Mouse (Mus musculus): Measurements from ENCODE around the gene Dbndd2. TPM values are rescaled to one million over a fixed set of nuclear protein-coding genes. Genes with fewer than 3 reads are reported as not detected.

The Dbndd2 gene
- total and polyA plus RNA-seq, 3 experiments = 6.9 to 11.9 TPM; not detected in 1

- no peaks in the 10 kb centered on the region for H3K36me3 ChIP-seq (ENCODE audit: control insufficient read depth in 1 of 2, insufficient read depth in 2 of 2, low read length in 2 of 2)
- no peak for TF ChIP-seq USF1 (IDR thresholded peaks at IDR 0.05; ENCODE audit: low read depth, low read length)
- TF ChIP-seq ETS1 (IDR thresholded peaks at IDR 0.05; ENCODE audit: low read depth, low read length) = no peak
- no peak for TF ChIP-seq SMC3 (IDR thresholded peaks at IDR 0.05; ENCODE audit: low read depth, low read length)
- no peak for TF ChIP-seq USF2 (IDR thresholded peaks at IDR 0.05; ENCODE audit: borderline replicate concordance in 1 of 2, insufficient read depth in 1 of 2, low read depth in 1 of 2, low read length in 2 of 2)
- no peak for TF ChIP-seq POLR2AphosphoS5 (IDR thresholded peaks at IDR 0.05; ENCODE audit: borderline replicate concordance, low read depth, low read length)
- TF ChIP-seq ZMIZ1 (IDR thresholded peaks at IDR 0.05; ENCODE audit: low read depth, low read length) = no peak
- TF ChIP-seq TAL1 (IDR thresholded peaks at IDR 0.05; ENCODE audit: low read length) = no peak
- TF ChIP-seq GABPA (IDR thresholded peaks at IDR 0.05; ENCODE audit: low read depth, low read length) = no peak
- no peak for TF ChIP-seq BHLHE40 (IDR thresholded peaks at IDR 0.05; ENCODE audit: borderline replicate concordance, low read depth, low read length)
- TF ChIP-seq ZNF384 (IDR thresholded peaks at IDR 0.05; ENCODE audit: low read depth, low read length) = no peak
- no peak for TF ChIP-seq CHD1 (IDR thresholded peaks at IDR 0.05; ENCODE audit: low read depth, low read length)
- TF ChIP-seq MEF2A (IDR thresholded peaks at IDR 0.05; ENCODE audit: extremely low read depth, insufficient replicate concordance, low read depth, low read length, poor library complexity, severe bottlenecking) = no peak
- TF ChIP-seq MXI1 (IDR thresholded peaks at IDR 0.05; ENCODE audit: low read depth, low read length) = no peak
- TF ChIP-seq POLR2A (IDR thresholded peaks at IDR 0.05; ENCODE audit: control insufficient read depth in 1 of 2, insufficient read depth in 1 of 2, low read depth in 1 of 2, low read length in 2 of 2, poor library complexity in 1 of 2) = no peak
- TF ChIP-seq NRF1 (IDR thresholded peaks at IDR 0.05; ENCODE audit: insufficient read depth, low read depth, low read length, poor library complexity, severe bottlenecking) = no peak
- TF ChIP-seq MYC (IDR thresholded peaks at IDR 0.05; ENCODE audit: low read depth, low read length) = no peak
- H3K79me2 ChIP-seq (ENCODE audit: control insufficient read depth, insufficient read depth, low read length, poor library complexity) = no peaks in the 10 kb centered on the region
- no peaks in the 10 kb centered on the region for H3K9me3 ChIP-seq (replicated peaks; ENCODE audit: insufficient read depth, low read length)
- H3K9ac ChIP-seq (ENCODE audit: control insufficient read depth, low read depth, low read length, poor library complexity, severe bottlenecking) = no peak overlapping the region
- H3K4me1 ChIP-seq (ENCODE audit: control insufficient read depth in 1 of 2, insufficient read depth in 2 of 2, low read length in 2 of 2) = no peaks in the 10 kb centered on the region
- no peak overlapping the region for H3K27ac ChIP-seq (ENCODE audit: control insufficient read depth, low read depth, low read length)
- DNase-seq (ENCODE audit: low read depth, low spot score) = no peak
- H3K27me3 ChIP-seq (ENCODE audit: control insufficient read depth in 1 of 2, insufficient read depth in 2 of 2, low read length in 2 of 2) = peaks cover 11 to 21% of the 10 kb centered on the region in 2 experiments
- no peak overlapping the region for H3K4me3 ChIP-seq (ENCODE audit: control insufficient read depth in 1 of 2, insufficient read depth in 1 of 2, low read depth in 2 of 2, low read length in 2 of 2)
Measured at GRCm38 (mm10) chr2:164436961-164437360, 48.9 kb upstream of the Dbndd2 start.

GRCm38 (mm10) chr2:164437710-164438109 is 48.2 kb upstream of the Dbndd2 start:
- no peaks in the 10 kb centered on the region for H3K79me2 ChIP-seq (ENCODE audit: control insufficient read depth, insufficient read depth, low read length, poor library complexity)
- H3K27ac ChIP-seq (ENCODE audit: control insufficient read depth, low read depth, low read length) = no peak overlapping the region
- no peak overlapping the region for H3K4me3 ChIP-seq (ENCODE audit: control insufficient read depth in 1 of 2, insufficient read depth in 1 of 2, low read depth in 2 of 2, low read length in 2 of 2)
- H3K27me3 ChIP-seq (ENCODE audit: control insufficient read depth in 1 of 2, insufficient read depth in 2 of 2, low read length in 2 of 2) = peaks cover 11 to 21% of the 10 kb centered on the region in 2 experiments
- no peak for TF ChIP-seq USF1 (IDR thresholded peaks at IDR 0.05; ENCODE audit: low read depth, low read length)
- TF ChIP-seq SIN3A (IDR thresholded peaks at IDR 0.05; ENCODE audit: low read length) = no peak
- TF ChIP-seq NELFE (IDR thresholded peaks at IDR 0.05; ENCODE audit: low read depth, low read length) = no peak
- TF ChIP-seq CTCF (IDR thresholded peaks at IDR 0.05 in 2 of 3, conservative IDR thresholded peaks at IDR 0.05 in 1 of 3; ENCODE audit: control insufficient read depth in 1 of 3, insufficient read depth in 1 of 3, low read depth in 2 of 3, low read length in 3 of 3, poor library complexity in 1 of 3, severe bottlenecking in 1 of 3) = no peak
- TF ChIP-seq MAZ (IDR thresholded peaks at IDR 0.05; ENCODE audit: low read depth, low read length) = no peak
- TF ChIP-seq ZMIZ1 (IDR thresholded peaks at IDR 0.05; ENCODE audit: low read depth, low read length) = no peak
- TF ChIP-seq TBP (IDR thresholded peaks at IDR 0.05; ENCODE audit: low read depth, low read length) = no peak
- no peak for TF ChIP-seq BHLHE40 (IDR thresholded peaks at IDR 0.05; ENCODE audit: borderline replicate concordance, low read depth, low read length)
- TF ChIP-seq USF2 (IDR thresholded peaks at IDR 0.05; ENCODE audit: borderline replicate concordance in 1 of 2, insufficient read depth in 1 of 2, low read depth in 1 of 2, low read length in 2 of 2) = no peak
- no peak for TF ChIP-seq GABPA (IDR thresholded peaks at IDR 0.05; ENCODE audit: low read depth, low read length)
- no peak for TF ChIP-seq E2F4 (IDR thresholded peaks at IDR 0.05; ENCODE audit: borderline replicate concordance, low read depth, low read length)
- no peak for TF ChIP-seq JUND (IDR thresholded peaks at IDR 0.05; ENCODE audit: low read depth, low read length)
- no peak for TF ChIP-seq ZKSCAN1 (IDR thresholded peaks at IDR 0.05; ENCODE audit: low read depth, low read length)
- no peak for TF ChIP-seq ELF1 (IDR thresholded peaks at IDR 0.05; ENCODE audit: low read depth, low read length)
- no peak for TF ChIP-seq POLR2A (IDR thresholded peaks at IDR 0.05; ENCODE audit: control insufficient read depth in 1 of 2, insufficient read depth in 1 of 2, low read depth in 1 of 2, low read length in 2 of 2, poor library complexity in 1 of 2)
- no peak for TF ChIP-seq MAX (IDR thresholded peaks at IDR 0.05; ENCODE audit: low read length)
- no peak for TF ChIP-seq NRF1 (IDR thresholded peaks at IDR 0.05; ENCODE audit: insufficient read depth, low read depth, low read length, poor library complexity, severe bottlenecking)
- H3K36me3 ChIP-seq (ENCODE audit: control insufficient read depth in 1 of 2, insufficient read depth in 2 of 2, low read length in 2 of 2) = no peaks in the 10 kb centered on the region
- DNase-seq (ENCODE audit: low read depth, low spot score) = no peak
- H3K9ac ChIP-seq (ENCODE audit: control insufficient read depth, low read depth, low read length, poor library complexity, severe bottlenecking) = no peak overlapping the region
- H3K9me3 ChIP-seq (replicated peaks; ENCODE audit: insufficient read depth, low read length) = no peaks in the 10 kb centered on the region
- H3K4me1 ChIP-seq (ENCODE audit: control insufficient read depth in 1 of 2, insufficient read depth in 2 of 2, low read length in 2 of 2) = no peaks in the 10 kb centered on the region
